Mouse (Mus musculus) gastrocnemius, adult 18-20 months (tissue): ENCODE results near the gene Echdc3. TPM values are rescaled to one million over a fixed set of nuclear protein-coding genes. Genes with fewer than 3 reads are reported as not detected.

ENCODE experiments used
- DNase-seq: peaks from one replicate; pipeline ENCODE4 v3.0.0; 2021; ENCODE audit warnings: low spot score
- long read RNA-seq, 2 experiments: library from polyadenylated mRNA; stranded (forward); transcript quantifications; one replicate each; pipeline ENCODE4 v2.0.0; 2021
- total RNA-seq, 2 experiments: library from RNA; stranded (reverse); gene quantifications; 2 replicates each; pipeline ENCODE4 v1.2.3; 2021

Gene Echdc3
- 1 to 10 TPM; 5.2 to 5.8 TPM for total RNA-seq
- long read RNA-seq, experiment 1, transcript Echdc3-201 (5 exons, 1,851 nt), result major isoform, 7 of 8 reads
- long read RNA-seq, experiment 1, partial matches to known transcripts, result 0 of 8 reads
- long read RNA-seq, experiment 1, other reads (novel, unspliced or antisense), result 0 of 8 reads
- long read RNA-seq, experiment 2, transcript Echdc3-201 (5 exons, 1,851 nt), result major isoform, 14 of 14 reads
- long read RNA-seq, experiment 2, partial matches to known transcripts, result 0 of 14 reads
- long read RNA-seq, experiment 2, other reads (novel, unspliced or antisense), result 0 of 14 reads

- DNase-seq, result peak; percentile 84
Observed at GRCm38 (mm10) chr2:6212724-6213511, at the start of gene Echdc3. TSS of gene Echdc3 (minus strand) at chr2:6213033.

- no peak for DNase-seq
Observed at GRCm38 (mm10) chr2:6261718-6262117, 48.9 kb upstream of the Echdc3 start.

GRCm38 (mm10) chr2:6261201-6261672 lies 48.4 kb upstream of the Echdc3 start:
- DNase-seq, result no peak

GRCm38 (mm10) chr2:6260661-6261060 lies 47.8 kb upstream of the Echdc3 start:
- no peak for DNase-seq

GRCm38 (mm10) chr2:6259182-6259581 lies 46.3 kb upstream of the Echdc3 start:
- DNase-seq, result no peak

- DNase-seq, result no peak
Observed at GRCm38 (mm10) chr2:6258026-6258425, 45.2 kb upstream of the Echdc3 start.

GRCm38 (mm10) chr2:6257146-6257545 lies 44.3 kb upstream of the Echdc3 start:
- DNase-seq, result no peak

- peak; percentile 24 for DNase-seq
Observed at GRCm38 (mm10) chr2:6255989-6256841, 43.4 kb upstream of the Echdc3 start.

- no peak for DNase-seq
Observed at GRCm38 (mm10) chr2:6255402-6255988, 42.7 kb upstream of the Echdc3 start.

- no peak for DNase-seq
Observed at GRCm38 (mm10) chr2:6252491-6252890, 39.7 kb upstream of the Echdc3 start.

- no peak for DNase-seq
Observed at GRCm38 (mm10) chr2:6251076-6251496, 38.3 kb upstream of the Echdc3 start.

- no peak for DNase-seq
Observed at GRCm38 (mm10) chr2:6241446-6241845, 28.6 kb upstream of the Echdc3 start.

- DNase-seq, result no peak
Observed at GRCm38 (mm10) chr2:6240072-6240471, 27.2 kb upstream of the Echdc3 start.

- no peak for DNase-seq
Observed at GRCm38 (mm10) chr2:6239333-6239732, 26.5 kb upstream of the Echdc3 start.

GRCm38 (mm10) chr2:6238679-6239078 lies 25.8 kb upstream of the Echdc3 start:
- DNase-seq, result no peak

GRCm38 (mm10) chr2:6238244-6238643 lies 25.4 kb upstream of the Echdc3 start:
- no peak for DNase-seq

- DNase-seq, result no peak
Observed at GRCm38 (mm10) chr2:6233353-6233752, 20.5 kb upstream of the Echdc3 start.

GRCm38 (mm10) chr2:6232755-6233154 lies 19.9 kb upstream of the Echdc3 start:
- no peak for DNase-seq

GRCm38 (mm10) chr2:6230865-6231264 lies 18.0 kb upstream of the Echdc3 start:
- DNase-seq, result no peak

- no peak for DNase-seq
Observed at GRCm38 (mm10) chr2:6229597-6230290, 16.9 kb upstream of the Echdc3 start.

- no peak for DNase-seq
Observed at GRCm38 (mm10) chr2:6227059-6227445, 14.2 kb upstream of the Echdc3 start.
